Mouse (Mus musculus): ENCODE measurements around the gene Otulin. TPM values are rescaled to one million over a fixed set of nuclear protein-coding genes. Genes with fewer than 3 reads are reported as not detected.

The Otulin gene
- polyA plus RNA-seq, 1 experiment from 2014 or later, result 46.1 TPM

Small RNA genes within 50 kb of the gene (microRNA-seq; reads per million reads assigned to microRNA genes)
- 0.25 reads per million for gene Mir7117

Other genes with a start within 250 kb of the Otulin start
- 13.8 and 16.5 TPM in 2 replicates for gene Ank, start 164.0 kb downstream of the Otulin start, polyA plus RNA-seq (2014; fragmentation: Nextera tagmentation; extraction: Ambion mirVana)
- 7.4 and 10.4 TPM in 2 replicates for gene Otulinl, start 50.9 kb upstream of the Otulin start, polyA plus RNA-seq (2014; fragmentation: Nextera tagmentation; extraction: Ambion mirVana)

All from intestine, embryonic 14.5 days (tissue).